Mouse (Mus musculus): ENCODE data around the gene Zbtb39. TPM values are rescaled to one million over a fixed set of nuclear protein-coding genes. Genes with fewer than 3 reads are reported as not detected.

Zbtb39 gene
- 1.1 and 3.9 TPM in 2 replicates for polyA plus RNA-seq (2011; ENCODE audit: insufficient read depth, insufficient read length, low replicate concordance, missing spikeins)

DNA sequence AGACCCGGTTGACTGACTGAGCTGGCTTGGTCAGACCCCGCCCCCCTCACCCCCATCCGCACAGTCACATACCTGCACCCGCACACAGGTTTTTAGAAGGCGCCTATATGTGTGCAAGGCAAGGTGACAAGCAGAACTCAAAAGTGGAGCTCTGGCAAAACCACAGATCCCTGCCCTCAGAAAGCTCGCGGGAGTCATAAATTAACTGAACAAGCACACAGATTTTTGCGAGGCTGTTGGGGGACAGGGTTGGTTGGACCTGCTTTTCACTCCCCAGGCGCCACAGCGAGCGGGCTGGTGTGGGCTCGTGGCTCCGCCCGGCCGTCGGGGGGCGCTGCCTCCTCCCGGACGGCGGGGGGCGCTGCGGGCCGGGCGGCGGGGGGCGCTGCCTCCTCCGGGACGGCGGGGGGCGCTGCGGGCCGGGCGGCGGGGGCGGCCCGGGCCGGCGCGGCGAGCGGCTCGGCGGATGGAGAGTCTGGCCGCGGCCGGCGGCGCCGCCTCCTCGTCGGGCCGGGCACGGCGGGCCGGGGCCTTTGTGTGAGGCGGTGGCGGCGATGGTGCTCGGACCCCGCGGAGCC, at the start of gene Zbtb39:
TSS of gene Zbtb39 (plus strand) at position 456 of the 578 bp plus-strand sequence.
- peaks cover 4% of the 10 kb centered on the region for H3K4me1 ChIP-seq (ENCODE audit: control insufficient read depth, insufficient read depth, low read length)
- peak within 1 kb of the TSS; percentile 84 for H3K27ac ChIP-seq (ENCODE audit: control insufficient read depth, insufficient read depth, low read depth, low read length, poor library complexity)
- 3% methylated on average over 61 of the region's 61 CpGs for WGBS
- H3K4me3 ChIP-seq (replicated peaks; ENCODE audit: control insufficient read depth, low read depth, low read length): peak within 1 kb of the TSS; percentile 73
- TF ChIP-seq CTCF (IDR thresholded peaks at IDR 0.05; ENCODE audit: control insufficient read depth, insufficient read depth, low read length): peak; percentile 44; the same call in 1 of the 2 replicates
- no peak for TF ChIP-seq POLR2A (IDR thresholded peaks at IDR 0.05; ENCODE audit: borderline replicate concordance, control insufficient read depth, low read depth, low read length)

DNA sequence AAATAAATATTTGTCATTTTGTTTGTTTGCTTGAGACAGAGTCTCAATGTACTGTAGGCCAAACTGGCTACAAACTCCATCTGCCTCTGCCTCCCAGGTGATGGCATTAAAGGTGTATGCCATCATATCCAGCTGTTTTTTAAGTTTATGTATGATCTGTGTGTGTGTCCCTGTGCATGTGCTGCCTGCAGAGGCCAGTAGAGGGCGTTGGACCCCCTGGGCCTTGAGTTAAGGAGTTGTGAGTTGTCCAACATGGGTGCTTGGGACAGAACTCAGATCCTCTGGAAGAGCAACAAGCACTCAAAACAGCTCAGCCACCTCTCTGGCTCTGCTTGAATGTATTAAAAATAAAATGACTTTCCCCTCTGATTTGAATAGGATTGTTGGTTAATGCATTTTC, 48.3 kb upstream of the Zbtb39 start:
- peak; percentile 12; the same call in 1 of the 2 replicates for TF ChIP-seq CTCF (IDR thresholded peaks at IDR 0.05; ENCODE audit: control insufficient read depth, insufficient read depth, low read length)
- no peak for TF ChIP-seq POLR2A (IDR thresholded peaks at IDR 0.05; ENCODE audit: borderline replicate concordance, control insufficient read depth, low read depth, low read length)
- 25% methylated on average over 1 of the region's 1 CpGs for WGBS

GRCm38 (mm10) chr10:127694636-127695035, 44.7 kb upstream of the Zbtb39 start:
- no peaks in the 10 kb centered on the region for H3K4me1 ChIP-seq (ENCODE audit: control insufficient read depth, insufficient read depth, low read length)
- TF ChIP-seq POLR2A (IDR thresholded peaks at IDR 0.05; ENCODE audit: borderline replicate concordance, control insufficient read depth, low read depth, low read length): no peak
- peak; percentile 29; the same call in 1 of the 2 replicates for TF ChIP-seq CTCF (IDR thresholded peaks at IDR 0.05; ENCODE audit: control insufficient read depth, insufficient read depth, low read length)
- H3K4me3 ChIP-seq (replicated peaks; ENCODE audit: control insufficient read depth, low read depth, low read length): no peak overlapping the region
- WGBS: 65% methylated on average over 2 of the region's 2 CpGs
- H3K27ac ChIP-seq (ENCODE audit: control insufficient read depth, insufficient read depth, low read depth, low read length, poor library complexity): no peak overlapping the region

More for the DNA sequence above, 48.3 kb upstream of the Zbtb39 start:
- Histone ChIP-seq H3K4me1 (ENCODE audit: control insufficient read depth, insufficient read depth, low read length) (no peaks in the 10 kb centered on the region), H3K4me3 (replicated peaks; ENCODE audit: control insufficient read depth, low read depth, low read length) (no peak overlapping the region), H3K27ac (ENCODE audit: control insufficient read depth, insufficient read depth, low read depth, low read length, poor library complexity) (no peak overlapping the region)

DNA sequence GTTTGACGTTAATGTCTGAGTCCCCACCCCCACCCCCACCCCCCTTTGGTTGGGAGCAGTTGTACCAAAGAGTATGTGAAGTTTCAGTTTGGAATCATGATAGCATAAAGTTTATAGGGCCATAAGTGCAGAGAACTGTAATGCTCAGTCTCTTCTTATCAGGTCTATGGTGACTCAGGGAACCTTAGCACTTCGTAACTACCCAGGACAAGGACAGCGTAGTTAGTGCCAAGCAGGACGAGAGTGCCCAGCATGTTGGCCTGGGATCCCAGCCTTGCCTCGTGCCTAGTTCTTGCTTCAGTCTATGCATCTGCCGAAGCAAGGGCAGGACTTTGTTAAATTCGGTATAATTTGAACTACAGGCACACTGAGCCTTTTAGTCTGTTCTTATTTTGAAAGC, 43.6 kb upstream of the Zbtb39 start:
- Histone ChIP-seq H3K4me1 (ENCODE audit: control insufficient read depth, insufficient read depth, low read length) (no peaks in the 10 kb centered on the region), H3K27ac (ENCODE audit: control insufficient read depth, insufficient read depth, low read depth, low read length, poor library complexity) (no peak overlapping the region), H3K4me3 (replicated peaks; ENCODE audit: control insufficient read depth, low read depth, low read length) (no peak overlapping the region)
- no peak for TF ChIP-seq POLR2A (IDR thresholded peaks at IDR 0.05; ENCODE audit: borderline replicate concordance, control insufficient read depth, low read depth, low read length)
- 89% methylated on average over 7 of the region's 7 CpGs for WGBS

DNA sequence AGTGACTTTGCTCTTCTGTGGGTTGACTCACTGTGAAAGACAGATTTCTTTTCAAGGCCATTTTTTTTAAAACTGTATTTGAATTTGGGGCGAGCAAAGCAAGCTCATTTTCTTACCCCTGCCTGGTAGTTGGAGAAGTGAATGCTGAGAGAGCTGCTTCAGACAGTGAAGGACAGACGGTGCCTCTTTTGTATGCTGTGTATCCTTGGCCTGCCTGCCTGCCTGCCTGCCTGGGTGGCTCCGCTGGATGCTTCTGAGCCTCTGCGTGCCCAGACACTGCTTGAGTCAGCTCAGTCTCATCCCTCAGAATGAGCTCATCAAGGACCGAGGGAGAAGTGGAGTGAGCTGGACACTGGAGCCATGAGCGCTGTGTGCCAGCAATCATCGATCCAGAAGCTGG, 40.4 kb upstream of the Zbtb39 start:
- TF ChIP-seq POLR2A (IDR thresholded peaks at IDR 0.05; ENCODE audit: borderline replicate concordance, control insufficient read depth, low read depth, low read length): no peak
- no peak for TF ChIP-seq CTCF (IDR thresholded peaks at IDR 0.05; ENCODE audit: control insufficient read depth, insufficient read depth, low read length)

DNA sequence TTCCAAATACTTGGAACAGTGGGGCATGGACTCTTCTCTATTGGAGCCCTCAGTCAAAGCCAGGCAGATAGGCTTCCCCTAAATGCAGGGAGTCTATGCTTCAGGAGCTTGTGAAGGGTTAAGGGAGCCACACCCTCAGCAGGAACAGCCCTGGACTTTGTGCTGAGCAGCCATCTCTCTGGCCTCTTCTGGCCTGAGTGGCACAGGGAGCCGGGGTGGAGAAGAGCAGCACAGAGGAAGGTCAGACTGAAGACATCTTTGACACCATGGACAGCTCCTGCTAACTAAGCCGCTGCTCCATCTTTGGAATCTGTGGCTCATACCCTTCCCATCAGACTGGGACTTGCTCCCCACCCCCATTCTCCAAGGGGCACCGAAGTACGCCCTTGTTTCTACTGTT, 36.0 kb upstream of the Zbtb39 start:
- Histone ChIP-seq H3K4me1 (ENCODE audit: control insufficient read depth, insufficient read depth, low read length) (peaks cover 2% of the 10 kb centered on the region; the same call in 1 of the 2 replicates), H3K27ac (ENCODE audit: control insufficient read depth, insufficient read depth, low read depth, low read length, poor library complexity) (no peak overlapping the region), H3K4me3 (replicated peaks; ENCODE audit: control insufficient read depth, low read depth, low read length) (no peak overlapping the region)
- WGBS: 40% methylated on average over 4 of the region's 4 CpGs
- TF ChIP-seq POLR2A (IDR thresholded peaks at IDR 0.05; ENCODE audit: borderline replicate concordance, control insufficient read depth, low read depth, low read length) (no peak), CTCF (IDR thresholded peaks at IDR 0.05; ENCODE audit: control insufficient read depth, insufficient read depth, low read length) (no peak)

More for the DNA sequence above, 40.4 kb upstream of the Zbtb39 start:
- no peaks in the 10 kb centered on the region for H3K4me1 ChIP-seq (ENCODE audit: control insufficient read depth, insufficient read depth, low read length)
- H3K27ac ChIP-seq (ENCODE audit: control insufficient read depth, insufficient read depth, low read depth, low read length, poor library complexity): no peak overlapping the region
- WGBS: 95% methylated on average over 7 of the region's 7 CpGs
- H3K4me3 ChIP-seq (replicated peaks; ENCODE audit: control insufficient read depth, low read depth, low read length): no peak overlapping the region

- WGBS: 65% methylated on average over 2 of the region's 2 CpGs
- TF ChIP-seq CTCF (IDR thresholded peaks at IDR 0.05; ENCODE audit: control insufficient read depth, insufficient read depth, low read length): no peak
- no peak for TF ChIP-seq POLR2A (IDR thresholded peaks at IDR 0.05; ENCODE audit: borderline replicate concordance, control insufficient read depth, low read depth, low read length)
Observed at GRCm38 (mm10) chr10:127704293-127704692, 35.0 kb upstream of the Zbtb39 start.

DNA sequence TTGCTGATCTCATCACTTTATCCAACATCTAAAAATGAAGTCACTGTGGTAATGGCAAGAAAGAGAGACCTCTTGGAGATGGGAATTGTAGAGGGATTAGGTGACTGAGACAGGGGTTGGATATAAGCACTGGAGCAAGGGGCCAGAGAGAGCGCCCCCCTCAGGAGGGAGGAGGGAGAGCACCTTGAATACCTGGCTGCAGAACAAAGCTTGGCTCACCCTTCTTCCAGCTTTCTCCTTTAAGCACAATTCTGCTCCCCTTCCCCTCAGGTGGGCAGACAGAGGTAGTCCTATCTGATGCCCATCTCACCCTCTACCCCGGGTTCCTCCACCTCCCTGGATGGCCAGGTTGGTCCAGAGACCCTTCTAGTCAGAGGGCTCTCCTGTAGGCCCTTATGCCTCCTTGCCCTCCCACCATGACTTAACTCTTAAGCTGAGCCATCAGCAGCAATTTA, 34.5 kb upstream of the Zbtb39 start, which contains the start of gene Myo1a:
TSS of gene Myo1a (plus strand) at position 405 of the 455 bp plus-strand sequence.
- 62% methylated on average over 2 of the region's 2 CpGs for WGBS
- Histone ChIP-seq H3K4me3 (replicated peaks; ENCODE audit: control insufficient read depth, low read depth, low read length) (no peak within 1 kb of the TSS), H3K4me1 (ENCODE audit: control insufficient read depth, insufficient read depth, low read length) (peaks cover 2% of the 10 kb centered on the region; the same call in 1 of the 2 replicates), H3K27ac (ENCODE audit: control insufficient read depth, insufficient read depth, low read depth, low read length, poor library complexity) (no peak within 1 kb of the TSS)
- TF ChIP-seq CTCF (IDR thresholded peaks at IDR 0.05; ENCODE audit: control insufficient read depth, insufficient read depth, low read length) (0 out of 2 replicates have a peak, but pooled peaks have one; percentile 13), POLR2A (IDR thresholded peaks at IDR 0.05; ENCODE audit: borderline replicate concordance, control insufficient read depth, low read depth, low read length) (no peak)

More at GRCm38 (mm10) chr10:127704293-127704692, 35.0 kb upstream of the Zbtb39 start:
- H3K27ac ChIP-seq (ENCODE audit: control insufficient read depth, insufficient read depth, low read depth, low read length, poor library complexity): no peak overlapping the region
- H3K4me3 ChIP-seq (replicated peaks; ENCODE audit: control insufficient read depth, low read depth, low read length): no peak overlapping the region
- peaks cover 2% of the 10 kb centered on the region; the same call in 1 of the 2 replicates for H3K4me1 ChIP-seq (ENCODE audit: control insufficient read depth, insufficient read depth, low read length)

Measured in bone marrow, adult 2 months (tissue).